Mouse (Mus musculus) CH12.LX (cell line): ENCODE measurements around the gene Pdhb.
"Not testable (repeated sequence)": the region's sequence is repeated elsewhere in the genome, so short reads cannot be mapped to it uniquely, and the experiment has no call there.

Experiments used
- CTCF ChIP-seq, 2 experiments: IDR thresholded peaks in 1 of 2; conservative IDR thresholded peaks in 1 of 2; 2 replicates each; pipeline ENCODE4 v1.5.1; 2011 to 2012; ENCODE audit warnings: low read depth in 2 of 2, low read length in 2 of 2, improper control_type of control experiment in 1 of 2, inconsistent platforms in 1 of 2, mild to moderate bottlenecking in 1 of 2, moderate library complexity in 1 of 2
- EP300 ChIP-seq: IDR thresholded peaks from 2 replicates; pipeline ENCODE4 v1.6.1; 2011; ENCODE audit warnings: low read length, improper control_type of control experiment
- GABPA ChIP-seq: IDR thresholded peaks from 2 replicates; pipeline ENCODE4 v1.6.1; 2012; ENCODE audit warnings: low read depth, low read length, improper control_type of control experiment, inconsistent platforms; ENCODE audit not compliant: insufficient replicate concordance
- HCFC1 ChIP-seq: IDR thresholded peaks from 2 replicates; pipeline ENCODE4 v1.6.1; 2012; ENCODE audit warnings: low read depth, mild to moderate bottlenecking, inconsistent platforms, low read length, improper control_type of control experiment
- JUN ChIP-seq: IDR thresholded peaks from 2 replicates; pipeline ENCODE4 v1.6.1; 2011; ENCODE audit warnings: low read depth, mild to moderate bottlenecking, low read length, improper control_type of control experiment, moderate library complexity; ENCODE audit not compliant: insufficient read depth
- MAFK ChIP-seq: IDR thresholded peaks from 2 replicates; pipeline ENCODE4 v1.6.1; 2011; ENCODE audit warnings: low read length, improper control_type of control experiment; ENCODE audit not compliant: insufficient replicate concordance
- POLR2A ChIP-seq: IDR thresholded peaks from 2 replicates; pipeline ENCODE4 v1.6.1; 2011; ENCODE audit warnings: low read depth, mild to moderate bottlenecking, improper control_type of control experiment, low read length
- POLR2AphosphoS2 ChIP-seq: IDR thresholded peaks from 2 replicates; pipeline ENCODE4 v1.6.1; 2011; ENCODE audit warnings: low read depth, low read length, improper control_type of control experiment
- RCOR1 ChIP-seq: conservative IDR thresholded peaks from 2 replicates; pipeline ENCODE4 v1.6.1; 2012; ENCODE audit warnings: low read depth, mild to moderate bottlenecking, inconsistent platforms, low read length, improper control_type of control experiment
- TBP ChIP-seq: conservative IDR thresholded peaks from 2 replicates; pipeline ENCODE4 v1.6.1; 2011; ENCODE audit warnings: low read depth, low read length, improper control_type of control experiment
- USF1 ChIP-seq: IDR thresholded peaks from 2 replicates; pipeline ENCODE4 v1.6.1; 2014; ENCODE audit warnings: low read depth, mild to moderate bottlenecking, inconsistent platforms, low read length, improper control_type of control experiment
- ZMIZ1 ChIP-seq: IDR thresholded peaks from 2 replicates; pipeline ENCODE4 v1.6.1; 2012; ENCODE audit warnings: low read depth, mild to moderate bottlenecking, inconsistent platforms, low read length, improper control_type of control experiment
- ZNF384 ChIP-seq: IDR thresholded peaks from 2 replicates; pipeline ENCODE4 v1.6.1; 2012; ENCODE audit warnings: low read depth, low read length, improper control_type of control experiment, inconsistent platforms

GRCm38 (mm10) chr14:8173542-8174250, 871 bp upstream of the Pdhb start:
- TF ChIP-seq CTCF (conservative IDR thresholded peaks at IDR 0.05 in 1 of 2, IDR thresholded peaks at IDR 0.05 in 1 of 2; ENCODE audit: low read depth in 2 of 2, low read length in 2 of 2) (peak in 1 of 2 experiments; percentile 50; a peak in 1 of 4 replicates), ZNF384 (peak; percentile 90)
- TF ChIP-seq GABPA, HCFC1, POLR2A, TBP, MAFK, POLR2AphosphoS2, USF1, JUN, RCOR1, EP300, ZMIZ1: not testable (repeated sequence)
